Mouse (Mus musculus) cerebellum, postnatal 36 days (tissue): Measurements from ENCODE around the gene Lat2.

Source experiments
- DNase-seq, 2 experiments: peaks; one replicate each; pipeline ENCODE4 v3.0.0; 2021 to 2022; ENCODE audit warnings: mixed read lengths in 2 of 2

Lat2 gene

GRCm38 (mm10) chr5:134568964-134569491 is 45.8 kb downstream of the Lat2 start:
- DNase-seq, result no peak

DNA sequence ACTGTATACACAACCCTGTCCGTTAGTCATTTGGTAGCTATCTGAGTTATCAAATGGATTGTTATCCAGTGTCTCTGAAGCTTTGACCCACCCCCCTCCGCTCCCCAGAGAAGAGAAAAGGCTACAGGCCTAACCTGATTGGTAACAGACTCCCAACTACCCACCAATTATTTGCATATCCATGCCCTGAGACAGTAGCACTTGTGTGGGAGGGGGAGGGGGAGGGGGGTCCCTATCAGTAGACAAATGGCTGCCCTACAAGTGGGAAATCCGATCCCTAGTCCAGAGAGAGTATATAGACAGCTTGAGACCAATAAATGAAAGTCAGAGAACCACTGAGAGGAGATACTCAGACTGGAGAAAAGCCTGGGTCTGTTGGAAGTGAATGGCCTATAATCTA is 46.8 kb downstream of the Lat2 start:
- no peak for DNase-seq

DNA sequence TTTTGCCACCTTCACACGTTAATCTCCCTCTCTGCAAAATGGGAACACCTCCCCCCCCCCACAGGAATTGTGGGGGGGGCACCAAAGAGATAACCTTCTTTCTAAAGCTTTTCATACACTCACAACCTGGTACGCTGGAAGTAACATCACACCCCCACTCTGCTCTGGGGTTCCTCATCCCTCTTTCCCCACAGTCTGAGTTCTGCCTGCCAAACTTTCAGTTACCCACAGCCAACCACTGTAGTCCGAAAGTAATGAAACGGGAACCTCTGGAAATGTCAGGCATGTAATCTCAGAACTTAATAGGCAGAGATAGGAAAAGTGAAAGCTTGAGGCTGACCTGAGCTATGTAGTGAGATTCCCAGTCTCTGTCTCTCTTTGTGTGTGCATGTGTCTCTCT is 47.4 kb downstream of the Lat2 start:
- DNase-seq, result no peak

DNA sequence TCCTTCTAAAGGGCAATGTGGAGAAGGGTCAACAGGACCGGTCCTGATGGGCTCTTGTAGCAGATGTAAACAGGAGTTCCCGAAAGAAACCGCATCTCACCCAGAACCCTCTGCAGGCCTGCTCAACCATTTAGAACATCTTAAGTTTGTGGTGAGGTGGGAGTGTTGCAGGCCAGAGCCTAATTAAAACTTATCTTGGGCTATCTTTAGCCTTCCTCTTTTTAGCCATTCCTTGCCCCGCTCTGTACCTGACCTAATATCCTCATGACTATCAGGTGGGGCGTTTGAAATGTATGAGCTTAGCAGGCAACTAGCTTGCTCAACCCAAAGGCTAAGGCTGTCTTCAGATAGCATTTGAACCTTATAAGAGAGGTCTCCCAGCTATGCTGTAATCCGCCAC is 49.1 kb downstream of the Lat2 start:
- DNase-seq, result no peak

- DNase-seq, result no peak
These were observed 50.6 kb downstream of the Lat2 start for GRCm38 (mm10) chr5:134564272-134564671.

DNA sequence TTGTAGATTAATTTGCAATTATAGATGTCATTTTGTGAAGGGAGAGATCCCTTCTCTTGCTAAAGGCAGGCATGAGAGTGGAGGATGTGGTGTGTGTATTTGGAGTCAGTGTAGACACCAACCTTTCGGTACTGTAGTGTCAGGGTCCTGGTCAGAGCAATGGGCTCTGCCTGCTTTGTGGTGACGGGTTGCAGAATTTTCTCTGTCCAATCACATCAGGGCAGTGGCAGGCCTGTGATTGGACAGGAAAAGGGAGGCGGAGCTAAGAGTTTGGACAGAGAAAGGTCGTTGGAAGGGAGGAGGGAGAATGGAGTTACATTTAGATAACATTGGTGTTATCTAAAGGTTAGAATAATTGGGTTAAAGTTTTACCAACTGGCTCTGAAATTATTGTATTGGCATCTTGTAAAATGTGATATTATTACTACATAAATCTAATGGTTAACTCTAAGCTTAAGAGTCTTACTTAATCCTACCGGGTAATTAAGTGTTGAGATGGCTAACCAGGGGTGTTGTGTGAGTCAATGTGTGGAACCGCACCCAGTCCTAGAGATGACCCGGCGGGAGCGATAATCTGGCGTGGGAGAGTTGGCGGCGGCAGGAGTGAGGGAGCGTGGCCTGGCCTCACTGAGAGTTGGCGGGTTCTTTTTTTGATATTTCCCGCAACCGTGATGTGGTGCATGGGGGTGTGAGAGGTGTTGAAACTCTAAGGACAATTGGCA is 54.2 kb downstream of the Lat2 start:
- DNase-seq, result no peak

DNA sequence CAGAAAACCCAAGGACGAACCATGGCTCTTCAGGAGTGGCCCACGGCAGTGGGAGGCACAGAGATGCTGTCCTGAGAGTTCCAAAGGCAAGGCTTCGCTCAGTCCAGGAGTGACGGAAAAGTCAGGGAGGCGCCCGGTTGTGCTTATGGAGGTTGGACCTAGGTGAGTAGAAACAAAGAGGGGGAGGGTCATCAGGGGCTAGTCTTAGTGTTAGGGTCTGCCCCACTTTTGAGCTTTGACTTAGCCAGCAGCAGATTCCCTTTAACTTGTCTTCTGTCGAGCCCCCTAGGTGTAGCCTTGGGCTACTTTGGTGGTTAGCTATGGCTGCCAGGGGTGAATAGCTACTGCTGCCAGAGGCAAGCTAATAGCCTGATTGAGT is 54.8 kb downstream of the Lat2 start, which contains the start of gene Syna:
TSS of gene Syna (minus strand) at position 101 of the 379 bp plus-strand sequence.
- DNase-seq, result no peak

- DNase-seq, result peak in 1 of 2 experiments; percentile 33
These were observed 59.2 kb downstream of the Lat2 start for GRCm38 (mm10) chr5:134555463-134556164.

DNA sequence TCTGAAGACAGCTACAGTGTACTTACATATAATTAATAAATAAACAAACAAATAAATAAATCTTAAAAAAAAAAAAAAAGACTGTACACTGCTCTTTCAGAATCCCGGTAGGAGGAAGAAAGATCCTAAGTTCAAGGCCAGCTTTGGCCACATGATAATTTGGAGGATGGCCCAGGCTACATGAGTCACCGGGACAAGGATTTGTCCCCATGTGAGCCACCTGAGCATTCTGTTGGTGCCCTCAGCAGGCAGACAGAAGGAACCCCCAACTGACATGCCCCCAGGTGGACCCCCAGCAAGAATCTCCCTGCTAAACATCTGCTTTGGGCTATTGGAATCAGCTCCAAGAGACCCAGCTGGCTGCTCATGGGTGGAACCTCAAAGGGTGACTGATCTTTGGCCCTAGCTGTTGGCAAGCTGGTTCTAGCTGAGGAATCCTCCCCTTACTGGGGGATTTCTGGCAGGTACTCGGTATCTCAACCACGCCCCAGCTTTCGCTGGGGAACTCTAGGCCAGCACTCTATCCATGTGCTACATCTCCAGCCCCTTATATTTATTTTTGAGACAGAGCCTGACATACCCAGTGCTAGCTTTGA is 60.8 kb downstream of the Lat2 start:
- DNase-seq, result no peak

DNA sequence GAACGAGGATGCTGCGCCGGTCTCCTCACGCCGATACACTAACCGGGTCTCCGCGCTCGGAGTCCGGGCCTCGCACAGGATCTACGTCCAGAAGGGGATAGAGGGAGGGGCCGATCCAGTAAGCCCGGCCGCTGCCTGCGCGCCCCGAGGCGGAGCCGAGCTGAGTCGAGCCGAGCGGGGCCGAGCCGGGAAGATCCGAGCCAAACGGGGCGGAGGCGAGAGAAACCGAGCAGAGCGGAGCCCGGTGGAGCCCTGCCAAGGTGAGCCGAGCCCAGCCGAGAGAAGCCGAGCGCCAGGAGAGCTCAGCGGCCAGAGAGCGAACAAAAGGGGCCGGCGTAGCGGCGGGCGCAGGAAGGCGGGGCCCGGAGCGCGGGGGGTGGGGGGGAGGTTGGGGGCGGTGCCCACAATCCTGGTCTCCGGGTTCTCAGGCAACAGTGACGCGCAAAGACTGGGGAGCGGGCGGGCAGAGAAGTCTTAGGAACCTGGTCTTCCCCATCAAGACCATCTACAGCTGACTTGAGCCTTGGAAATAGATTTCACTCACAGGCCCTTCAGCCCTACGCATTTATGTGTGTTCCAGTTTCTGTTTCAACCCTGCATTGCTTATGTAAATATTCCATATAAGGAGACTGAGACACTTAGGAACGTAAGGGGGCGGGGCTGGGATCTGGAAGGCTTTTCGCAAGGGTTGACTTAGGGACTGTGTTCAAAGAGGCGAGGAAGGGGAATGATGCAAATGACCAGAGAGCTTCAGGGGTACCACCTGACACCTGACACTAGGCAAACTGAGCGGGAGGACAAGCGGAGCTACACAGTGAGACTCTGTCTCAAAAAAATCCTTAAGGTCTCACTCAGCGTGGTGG is 62.5 kb downstream of the Lat2 start, which contains the start of gene Clip2:
TSS of gene Clip2 (minus strand) at position 325 of the 863 bp plus-strand sequence.
- DNase-seq, result peak; percentile 99 to 100

DNA sequence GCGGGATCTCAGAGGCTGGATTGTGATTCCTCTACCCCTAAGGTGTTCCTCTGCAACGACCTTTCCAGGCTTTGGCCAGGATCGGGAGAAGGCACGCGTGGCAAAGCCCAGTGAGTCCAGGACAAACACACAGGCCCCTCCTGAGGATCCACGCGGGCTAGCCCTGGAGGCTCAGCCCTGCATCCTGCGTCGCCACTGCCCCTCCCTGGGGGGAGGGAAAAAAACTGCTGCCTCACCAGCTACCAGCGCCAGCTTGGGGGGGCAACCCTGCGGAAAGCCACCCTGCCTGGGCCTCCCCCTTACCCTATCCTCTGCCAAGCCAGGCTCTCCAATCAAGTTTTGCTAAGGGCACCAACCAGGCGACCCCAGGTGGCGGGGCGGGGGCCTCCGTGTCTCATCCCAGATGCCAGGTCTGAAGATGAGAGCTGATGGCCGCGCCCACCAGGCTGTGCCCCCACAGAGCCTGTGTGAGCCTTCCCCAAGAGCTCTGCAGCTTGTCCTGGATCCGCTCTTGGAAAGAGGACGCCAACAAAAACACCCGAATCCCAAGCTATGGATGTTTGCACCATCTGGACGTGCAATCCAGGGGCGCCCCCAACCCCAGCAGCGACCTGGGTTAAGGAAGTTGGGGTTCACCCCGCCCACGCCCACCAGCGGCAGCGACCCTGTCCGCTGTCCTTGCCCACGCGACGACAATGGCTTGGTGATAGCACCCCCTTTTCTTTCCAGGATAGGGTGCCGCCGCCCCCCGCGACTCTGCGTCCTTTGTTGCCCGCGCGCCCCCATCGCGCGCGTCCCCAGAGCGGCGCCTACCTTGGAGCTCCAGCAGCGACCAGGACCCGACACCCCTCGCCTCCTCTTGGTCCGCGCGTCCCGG is 63.4 kb downstream of the Lat2 start:
- peak in 1 of 2 experiments; percentile 43 for DNase-seq

DNA sequence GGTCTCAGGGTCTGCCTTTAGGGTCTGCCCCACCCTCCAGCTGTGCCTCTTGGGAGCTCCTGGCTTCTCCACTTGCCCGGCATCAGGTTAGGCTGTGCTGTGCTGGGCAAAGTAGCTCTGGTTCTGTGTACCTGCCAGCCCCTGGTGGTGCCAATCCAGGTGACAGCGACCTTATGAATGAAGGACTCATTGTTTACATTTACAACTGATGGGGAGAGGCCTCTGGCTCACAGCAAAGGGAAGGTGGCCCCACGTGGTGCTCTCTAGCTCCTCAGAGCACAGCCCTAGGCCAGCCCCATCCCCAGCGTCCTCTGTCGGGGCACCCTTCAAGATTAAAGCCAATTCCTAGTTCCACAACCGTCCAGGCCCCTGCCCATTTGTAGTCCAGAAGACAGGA is 64.0 kb downstream of the Lat2 start:
- DNase-seq, result peak in 1 of 2 experiments; percentile 31
